26 mouse cellular contexts compared by ENCODE assay signal in the genomic region with DNA sequence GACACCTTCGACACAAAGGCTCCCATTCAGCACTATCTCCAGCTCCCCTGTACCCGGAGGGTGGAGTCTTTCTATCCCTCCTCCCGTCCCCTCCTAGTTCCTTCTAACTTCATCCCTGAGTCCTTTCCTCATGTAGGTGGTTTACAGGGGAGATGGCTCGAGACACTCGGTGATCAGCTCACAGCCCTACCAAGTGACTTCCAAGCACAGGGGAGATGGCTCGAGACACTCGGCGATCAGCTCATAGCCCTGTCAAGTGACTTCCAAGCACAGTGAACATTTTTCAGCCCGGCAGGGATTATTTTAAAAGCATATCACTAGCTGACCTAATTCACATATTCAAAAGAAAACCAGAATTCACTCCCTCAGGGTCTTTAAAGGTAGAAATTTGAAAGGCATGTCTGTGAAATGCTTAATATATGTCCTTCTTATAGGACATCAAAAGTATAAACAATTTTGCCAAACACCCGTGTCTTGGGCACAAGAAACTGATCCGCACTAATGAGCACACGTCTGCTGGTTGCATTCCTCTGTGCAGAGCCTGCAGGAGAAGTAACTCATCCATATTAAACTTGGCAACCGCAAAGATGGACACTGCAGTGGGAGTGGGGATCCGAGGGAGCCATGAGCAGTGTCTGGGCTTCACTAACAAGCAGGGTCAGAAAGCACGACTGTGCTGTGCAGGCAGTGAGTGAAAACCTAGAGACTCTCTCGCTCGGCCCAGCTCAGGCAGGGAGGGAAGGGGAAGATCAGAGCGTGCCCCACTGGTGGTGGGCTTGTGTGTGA.
DNase-seq lines count a peak whose midpoint lies in the region; ATAC-seq and TF ChIP-seq lines count a peak whose summit lies in the region.
"Had no signal": no experiment of that assay in that cellular context is flagged by ENCODE, and none has a peak within 500 bp of the region (broad histone marks: within the 10 kb centered on the region; RNA-seq: fewer than 3 reads in every experiment).

No protein-coding gene starts in this region.

- no peaks in the 10 kb centered on the region for H3K27me3 ChIP-seq in kidney, embryonic 16.5 days (ENCODE audit: insufficient read depth, low read length)
- H3K27me3 ChIP-seq in ES-Bruce4 (ENCODE audit: control insufficient read depth, insufficient read depth, low read length, poor library complexity, severe bottlenecking): no peaks in the 10 kb centered on the region
- H3K27me3 ChIP-seq: forebrain, embryonic 12.5 days; liver, embryonic 15.5 days; lung, embryonic 15.5 days; neural tube, embryonic 15.5 days had no signal

- DNase-seq in frontal cortex, adult 2 months (ENCODE audit: extremely low spot score in 1 of 2, low spot score in 1 of 2): no peak
- no peak for DNase-seq in kidney, postnatal 14 days
- peak; percentile 84 for DNase-seq in R1 (ENCODE audit: low read depth, low spot score)
- no peak for DNase-seq in ovary, postnatal 36 days (ENCODE audit: low spot score)
- DNase-seq: cerebellum, adult 11-12 months; cerebellum, postnatal 10 days; gastrocnemius, postnatal 10 days; heart, adult 11 months; liver; lung, postnatal 4 days; right cerebral cortex, postnatal 14 days had no signal

- no peak overlapping the region for H3K4me2 ChIP-seq in kidney, embryonic 16.5 days (replicated peaks; ENCODE audit: low read depth, low read length)
- H3K4me2 ChIP-seq: forebrain, embryonic 12.5 days; heart, embryonic 11.5 days; liver, embryonic 15.5 days; lung, embryonic 15.5 days; neural tube, embryonic 15.5 days had no signal

- no peak overlapping the region for H3K4me3 ChIP-seq in kidney, embryonic 16.5 days (ENCODE audit: low read length)
- H3K4me3 ChIP-seq in ES-Bruce4 (ENCODE audit: low read depth, low read length): peak overlapping the region; percentile 13
- H3K4me3 ChIP-seq: embryonic facial prominence, embryonic 10.5 days; forebrain, embryonic 12.5 days; layer of hippocampus, adult 2 months; limb, embryonic 10.5 days; liver, embryonic 15.5 days; lung, embryonic 15.5 days; neural tube, embryonic 15.5 days had no signal

- peaks cover 20% of the 10 kb centered on the region for H3K4me1 ChIP-seq in kidney, embryonic 16.5 days (ENCODE audit: insufficient read depth, low read length)
- H3K4me1 ChIP-seq in ES-Bruce4 (ENCODE audit: control insufficient read depth, insufficient read depth, low read length): no peaks in the 10 kb centered on the region
- H3K4me1 ChIP-seq: embryonic facial prominence, embryonic 10.5 days; forebrain, embryonic 12.5 days; limb, embryonic 10.5 days; liver, embryonic 15.5 days; lung, embryonic 15.5 days; neural tube, embryonic 15.5 days had no signal

- no peak overlapping the region; the same call in 1 of the 2 replicates for H3K9ac ChIP-seq in kidney, embryonic 16.5 days (replicated peaks; ENCODE audit: low read length)
- H3K9ac ChIP-seq in ES-Bruce4 (ENCODE audit: low read depth, poor library complexity, severe bottlenecking): no peak overlapping the region
- H3K9ac ChIP-seq: forebrain, embryonic 12.5 days; liver, embryonic 15.5 days; lung, embryonic 15.5 days; neural tube, embryonic 15.5 days had no signal

- peaks cover 74% of the 10 kb centered on the region for H3K36me3 ChIP-seq in kidney, embryonic 16.5 days (ENCODE audit: insufficient read depth, low read length)
- peaks cover 2% of the 10 kb centered on the region; the same call in 1 of the 2 replicates for H3K36me3 ChIP-seq in ES-Bruce4 (ENCODE audit: control insufficient read depth, insufficient read depth, low read length, poor library complexity, severe bottlenecking)

- TF ChIP-seq CTCF in ES-Bruce4 (IDR thresholded peaks at IDR 0.05; ENCODE audit: low read depth, low read length): no peak

- WGBS in kidney, embryonic 16.5 days: 68% methylated on average over 18 of the region's 18 CpGs

- no peaks in the 10 kb centered on the region for H3K9me3 ChIP-seq in kidney, embryonic 16.5 days (ENCODE audit: low read length)
- no peaks in the 10 kb centered on the region for H3K9me3 ChIP-seq in ES-Bruce4 (replicated peaks; ENCODE audit: control insufficient read depth, insufficient read depth, low read length, poor library complexity, severe bottlenecking)
- H3K9me3 ChIP-seq: embryonic facial prominence, embryonic 10.5 days; forebrain, embryonic 12.5 days; limb, embryonic 10.5 days; liver, embryonic 15.5 days; lung, embryonic 15.5 days; neural tube, embryonic 15.5 days had no signal

- H3K27ac ChIP-seq in kidney, embryonic 16.5 days (ENCODE audit: low read length): peak overlapping the region; percentile 76
- no peak overlapping the region for H3K27ac ChIP-seq in ES-Bruce4 (ENCODE audit: insufficient read depth, low read length)
- H3K27ac ChIP-seq: embryonic facial prominence, embryonic 10.5 days; forebrain, embryonic 12.5 days; layer of hippocampus, adult 2 months; limb, embryonic 10.5 days; liver, embryonic 15.5 days; lung, embryonic 15.5 days; neural tube, embryonic 15.5 days; stomach, postnatal 0 days had no signal

- 0 out of 2 replicates have a peak, but pooled peaks have one; percentile 26 for TF ChIP-seq EP300 in ES-Bruce4 (IDR thresholded peaks at IDR 0.05; ENCODE audit: insufficient read depth, low read depth, low read length)

- no peak for TF ChIP-seq POLR2A in ES-Bruce4 (IDR thresholded peaks at IDR 0.05; ENCODE audit: insufficient read depth, low read length)

- peak; percentile 5; the same call in 1 of the 2 replicates for ATAC-seq in frontal cortex, adult (ENCODE audit: low TSS enrichment)
- ATAC-seq in kidney, embryonic 16.5 days (ENCODE audit: low FRiP score, low TSS enrichment): no peak
- ATAC-seq: CD4-positive, CD25-positive, alpha-beta regulatory T cell, adult 4 months; hindbrain, embryonic 16.5 days; intestine, postnatal 0 days had no signal
